Mouse (Mus musculus) lung, postnatal 0 days (tissue): ENCODE measurements around the gene Fam136a. TPM values are rescaled to one million over a fixed set of nuclear protein-coding genes. Genes with fewer than 3 reads are reported as not detected.

Source experiments
- ATAC-seq: fragments of 200-750 bp; cut with Nextera tagmentation; 2 replicates; pipeline ENCODE4 v1.8.0; 2017; ENCODE audit warnings: moderate library complexity
- DNase-seq: peaks from one replicate; pipeline ENCODE4 v3.0.0-alpha.2; 2016; ENCODE audit warnings: low spot score
- H3K27ac ChIP-seq: fragments of 300-500 bp; sonication (generic); 2 replicates; pipeline ENCODE4 v1.5.1; 2014; ENCODE audit warnings: antibody characterized with exemption, mild to moderate bottlenecking, low read length, mixed read lengths
- H3K27me3 ChIP-seq: fragments of 300-500 bp; sonication (generic); replicated peaks from 2 replicates; pipeline ENCODE4 v1.6.1; 2014; ENCODE audit warnings: low read length, mixed read lengths; ENCODE audit not compliant: insufficient read depth
- H3K36me3 ChIP-seq: fragments of 300-500 bp; sonication (generic); 2 replicates; pipeline ENCODE4 v1.6.1; 2014; ENCODE audit warnings: low read length, mixed read lengths; ENCODE audit not compliant: insufficient read depth
- H3K4me1 ChIP-seq: fragments of 300-500 bp; sonication (generic); 2 replicates; pipeline ENCODE4 v1.6.1; 2014; ENCODE audit warnings: antibody characterized with exemption, low read depth, low read length, mixed read lengths; ENCODE audit not compliant: insufficient read depth
- H3K4me2 ChIP-seq: fragments of 300-500 bp; sonication (generic); replicated peaks from 2 replicates; pipeline ENCODE4 v1.6.1; 2014; ENCODE audit warnings: low read depth, mild to moderate bottlenecking, low read length, moderate library complexity, mixed read lengths
- H3K4me3 ChIP-seq: fragments of 300-500 bp; sonication (generic); 2 replicates; pipeline ENCODE4 v1.5.1; 2014; ENCODE audit warnings: low read depth, low read length
- H3K9ac ChIP-seq: fragments of 300-500 bp; sonication (generic); replicated peaks from 2 replicates; pipeline ENCODE4 v1.6.1; 2014; ENCODE audit warnings: low read depth, mild to moderate bottlenecking
- H3K9me3 ChIP-seq: fragments of 300-500 bp; sonication (generic); 2 replicates; pipeline ENCODE4 v1.6.1; 2016; ENCODE audit warnings: low read length, mixed read lengths
- CTCF ChIP-seq: IDR thresholded peaks from 2 replicates; pipeline ENCODE4 v1.5.1; 2016; ENCODE audit warnings: antibody characterized with exemption, mild to moderate bottlenecking
- EP300 ChIP-seq: IDR thresholded peaks from 2 replicates; pipeline ENCODE4 v1.6.1; 2016; ENCODE audit warnings: antibody characterized with exemption, mild to moderate bottlenecking, control low read depth
- WGBS: fragments of 180-500 bp; shearing (Covaris S2); extraction: QIAGEN DNeasy Blood & Tissue Kit; methylation state at CpG from one replicate; pipeline ENCODE4 v1.1.7; 2014; 5-methylcytosine and 5-hydroxymethylcytosine counted together
- polyA plus RNA-seq: library from polyadenylated mRNA; unstranded; fragments of >200 nt; fragmentation: Nextera tagmentation; extraction: Ambion mirVana; gene quantifications from 2 replicates; pipeline ENCODE4 v1.2.1, GENCODE M21; 2015

Fam136a gene
- 44.7 and 45.3 TPM in 2 replicates for polyA plus RNA-seq

DNA sequence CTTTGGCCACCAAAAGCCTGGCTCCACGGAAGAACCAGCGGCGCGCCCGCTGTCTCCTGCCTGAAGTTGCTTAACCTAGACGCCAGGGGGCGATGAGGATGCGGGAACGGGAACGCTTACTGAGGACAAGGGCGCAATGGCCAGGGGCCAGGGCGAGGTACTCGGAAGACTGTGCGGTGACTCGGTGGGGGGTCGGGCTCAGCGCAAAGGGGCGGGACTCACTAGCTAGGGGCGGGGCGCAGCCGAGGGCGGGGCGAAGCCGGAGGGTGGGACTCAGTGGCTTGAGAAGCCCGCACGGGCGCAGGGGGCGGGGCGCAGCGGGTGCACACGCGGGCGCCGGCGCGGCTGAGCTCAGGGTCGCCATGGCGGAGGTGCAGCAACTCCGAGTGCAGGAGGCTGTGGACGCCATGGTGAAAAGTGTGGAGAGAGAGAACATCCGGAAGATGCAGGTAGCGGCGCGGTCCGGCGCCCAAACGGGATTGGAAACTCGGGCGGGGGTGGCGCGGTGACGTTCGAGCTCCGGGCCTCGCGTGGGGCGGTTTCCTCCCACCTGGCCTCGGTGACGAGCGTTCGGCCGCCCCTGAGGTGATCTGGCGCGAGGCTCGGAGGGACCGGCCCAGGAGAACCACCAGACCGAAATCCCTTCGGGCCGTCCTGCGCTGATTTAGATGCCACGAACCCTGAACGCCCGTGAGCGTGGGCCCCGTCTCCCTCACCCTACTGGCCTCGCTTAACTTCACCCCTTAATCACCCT lies at the start of gene Fam136a:
Gene Fam136a (plus strand): TSS at position 276 of the 754 bp plus-strand sequence.
- peak within 1 kb of the TSS; percentile 82 for H3K27ac ChIP-seq
- no peaks in the 10 kb centered on the region for H3K9me3 ChIP-seq
- peak within 1 kb of the TSS; percentile 67 for H3K4me3 ChIP-seq
- 2% methylated on average over 46 of the region's 76 CpGs for WGBS
- H3K4me2 ChIP-seq = peak within 1 kb of the TSS; percentile 91
- H3K27me3 ChIP-seq = no peaks in the 10 kb centered on the region
- peak; percentile 97 for ATAC-seq
- peak; percentile 96 for TF ChIP-seq CTCF
- TF ChIP-seq EP300 = no peak
- no peaks in the 10 kb centered on the region for H3K36me3 ChIP-seq
- peak; percentile 98 for DNase-seq
- peak within 1 kb of the TSS; percentile 75 for H3K9ac ChIP-seq
- peaks cover under 1% of the 10 kb centered on the region; the same call in 1 of the 2 replicates for H3K4me1 ChIP-seq

DNA sequence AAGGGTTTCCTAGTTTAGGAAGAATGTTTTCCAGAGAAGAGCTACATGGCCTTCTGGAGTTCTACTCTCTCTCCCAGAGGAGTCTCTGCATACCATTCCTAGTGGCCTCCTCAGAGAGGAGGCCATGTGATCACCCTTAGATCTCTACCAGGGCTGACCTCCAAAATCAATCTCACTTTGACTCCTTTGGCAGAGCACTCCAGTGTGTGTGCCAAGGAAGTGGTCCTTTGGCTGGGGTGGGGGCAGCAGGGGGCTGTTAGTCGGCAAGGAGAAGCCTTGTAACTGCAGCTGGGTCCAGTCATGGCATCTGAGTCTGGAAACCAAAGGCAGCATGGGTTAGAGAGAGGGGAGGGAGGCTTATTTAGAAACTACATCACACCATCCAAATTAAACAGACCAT lies 48.4 kb upstream of the Fam136a start:
- Histone ChIP-seq H3K36me3 (no peaks in the 10 kb centered on the region), H3K4me3 (no peak overlapping the region), H3K4me2 (no peak overlapping the region), H3K27ac (no peak overlapping the region), H3K27me3 (no peaks in the 10 kb centered on the region), H3K4me1 (no peaks in the 10 kb centered on the region), H3K9ac (no peak overlapping the region), H3K9me3 (no peaks in the 10 kb centered on the region)
- TF ChIP-seq CTCF = no peak
- no peak for TF ChIP-seq EP300
- ATAC-seq = no peak
- no peak for DNase-seq
- WGBS = 53% methylated on average over 1 of the region's 1 CpGs

DNA sequence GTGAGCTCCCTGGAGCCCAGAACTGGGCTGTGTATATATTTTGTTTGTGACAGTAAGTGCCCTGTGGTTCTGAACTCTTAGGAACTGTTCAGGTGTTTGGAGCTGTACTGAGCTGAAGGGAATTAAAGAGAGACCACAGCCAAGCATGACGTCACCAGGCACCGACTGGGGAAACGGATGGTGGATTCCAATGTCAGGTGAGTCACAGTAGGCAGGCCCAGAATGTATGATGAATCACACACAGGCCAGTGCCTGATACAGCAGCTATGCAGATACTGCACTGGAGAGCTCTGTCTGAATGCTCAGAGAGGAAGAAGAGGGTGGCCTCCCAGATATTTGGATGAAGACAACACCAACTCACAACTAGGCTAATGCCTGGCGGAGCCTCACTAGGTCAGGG lies 46.6 kb upstream of the Fam136a start:
- Histone ChIP-seq H3K4me2 (no peak overlapping the region), H3K4me3 (no peak overlapping the region), H3K9ac (no peak overlapping the region), H3K27me3 (no peaks in the 10 kb centered on the region), H3K9me3 (no peaks in the 10 kb centered on the region), H3K27ac (no peak overlapping the region), H3K4me1 (no peaks in the 10 kb centered on the region), H3K36me3 (no peaks in the 10 kb centered on the region)
- no peak for TF ChIP-seq EP300
- 49% methylated on average over 4 of the region's 4 CpGs for WGBS
- ATAC-seq = peak; percentile 64
- peak; percentile 73 for DNase-seq

DNA sequence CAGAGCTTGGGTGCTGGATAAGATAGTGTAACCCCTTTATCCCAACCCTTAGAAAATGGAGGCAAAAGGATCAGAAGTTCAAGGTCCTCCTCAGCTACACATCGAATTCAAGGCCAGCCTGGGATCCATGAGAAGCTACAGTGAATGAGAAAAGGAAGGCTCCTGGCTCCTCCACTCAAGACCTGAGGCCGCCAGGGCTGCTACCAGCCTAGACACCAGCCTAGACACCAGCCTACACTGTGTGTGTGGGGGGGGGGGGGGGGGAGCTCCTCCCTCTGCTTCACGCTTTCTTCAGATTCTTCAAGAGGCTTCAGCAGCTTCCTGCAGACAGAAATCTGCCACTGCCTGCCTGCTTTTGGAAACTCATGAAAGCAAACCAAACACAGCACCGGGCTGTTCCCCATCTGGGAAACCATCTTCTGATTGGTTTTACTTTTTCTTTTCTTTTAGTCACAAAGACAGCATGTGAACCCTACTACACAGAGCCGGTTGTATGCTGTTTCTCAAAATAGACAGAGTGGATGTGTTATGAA lies 43.3 kb upstream of the Fam136a start:
- no peaks in the 10 kb centered on the region for H3K4me1 ChIP-seq
- 79% methylated on average over 5 of the region's 5 CpGs for WGBS

DNA sequence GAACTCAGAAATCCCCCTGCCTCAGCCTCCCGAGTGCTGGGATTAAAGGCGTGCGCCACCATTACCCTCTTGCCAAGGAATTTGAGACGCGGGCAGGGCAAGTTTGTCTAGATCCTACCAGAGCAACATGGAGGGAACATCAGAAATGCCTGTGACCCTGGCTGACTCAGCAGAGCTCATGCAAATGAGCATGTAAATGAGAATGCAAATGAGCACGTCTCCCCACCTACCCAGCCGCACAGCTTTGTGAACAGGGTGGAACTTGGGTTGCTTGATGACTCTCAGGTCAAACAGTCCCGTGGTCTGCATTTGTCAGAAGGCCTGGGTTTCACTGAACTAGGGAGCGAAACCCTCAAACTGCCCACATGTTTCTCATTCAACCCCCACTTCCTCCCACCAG lies 42.5 kb upstream of the Fam136a start:
- Histone ChIP-seq H3K9me3 (no peaks in the 10 kb centered on the region), H3K4me1 (no peaks in the 10 kb centered on the region), H3K36me3 (no peaks in the 10 kb centered on the region), H3K4me3 (no peak overlapping the region), H3K27ac (no peak overlapping the region), H3K9ac (no peak overlapping the region), H3K27me3 (no peaks in the 10 kb centered on the region), H3K4me2 (no peak overlapping the region)
- DNase-seq (no peak), ATAC-seq (no peak)
- WGBS = 91% methylated on average over 9 of the region's 9 CpGs
- TF ChIP-seq CTCF (no peak), EP300 (no peak)

More for the DNA sequence above, 43.3 kb upstream of the Fam136a start:
- no peak overlapping the region for H3K4me2 ChIP-seq
- TF ChIP-seq CTCF (no peak), EP300 (no peak)
- no peak overlapping the region for H3K27ac ChIP-seq
- H3K9ac ChIP-seq = no peak overlapping the region
- H3K9me3 ChIP-seq = no peaks in the 10 kb centered on the region
- DNase-seq (no peak), ATAC-seq (no peak)
- H3K36me3 ChIP-seq = no peaks in the 10 kb centered on the region
- H3K4me3 ChIP-seq = no peak overlapping the region
- no peaks in the 10 kb centered on the region for H3K27me3 ChIP-seq

DNA sequence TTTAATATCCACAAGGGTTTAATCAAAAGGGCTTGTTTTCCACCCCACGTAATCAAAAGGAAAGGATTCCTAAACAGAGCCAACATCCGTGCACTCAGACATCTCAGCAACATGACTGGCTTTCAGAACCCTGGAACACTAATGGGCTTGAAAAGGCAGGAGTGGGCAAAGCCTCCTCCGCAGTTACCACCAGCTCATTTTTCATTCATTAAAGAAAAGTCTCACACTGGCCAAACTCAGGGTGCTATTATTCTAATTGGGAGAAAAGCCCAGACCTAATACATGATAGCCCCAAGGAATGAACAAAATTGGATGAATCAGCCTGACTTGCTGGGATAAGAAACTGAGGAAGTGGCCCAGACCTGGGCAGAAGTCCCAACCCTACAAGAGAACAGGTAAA lies 41.0 kb upstream of the Fam136a start:
- no peaks in the 10 kb centered on the region for H3K27me3 ChIP-seq
- DNase-seq = no peak
- H3K27ac ChIP-seq = no peak overlapping the region
- no peak for ATAC-seq
- H3K4me1 ChIP-seq = no peaks in the 10 kb centered on the region
- no peak overlapping the region for H3K4me2 ChIP-seq
- H3K9ac ChIP-seq = no peak overlapping the region
- no peaks in the 10 kb centered on the region for H3K9me3 ChIP-seq
- TF ChIP-seq CTCF = no peak
- TF ChIP-seq EP300 = no peak
- H3K36me3 ChIP-seq = no peaks in the 10 kb centered on the region
- WGBS = 89% methylated on average over 3 of the region's 3 CpGs
- H3K4me3 ChIP-seq = no peak overlapping the region
